Mouse (Mus musculus) thymus, adult 2 months (tissue): Measurements from ENCODE around the gene Zfp513. TPM values are rescaled to one million over a fixed set of nuclear protein-coding genes. Genes with fewer than 3 reads are reported as not detected.
A peak's percentile ranks its signal among the peaks of the same experiment; 100 is the strongest.

Source experiments
- DNase-seq: peaks from one replicate; pipeline ENCODE4 v3.0.0; 2021
- H3K27ac ChIP-seq: fragments of 200-500 bp; 2 replicates; pipeline ENCODE4 v1.5.1; 2012; ENCODE audit warnings: low read length, control low read depth; ENCODE audit not compliant: control insufficient read depth, insufficient read depth
- H3K27me3 ChIP-seq: fragments of 200-500 bp; 2 replicates; pipeline ENCODE4 v1.6.1; 2012; ENCODE audit warnings: mild to moderate bottlenecking, low read length, moderate library complexity, mixed read lengths; ENCODE audit not compliant: control insufficient read depth, insufficient read depth
- H3K36me3 ChIP-seq: fragments of 200-500 bp; 2 replicates; pipeline ENCODE4 v1.6.1; 2012; ENCODE audit warnings: mild to moderate bottlenecking, low read length, moderate library complexity; ENCODE audit not compliant: control insufficient read depth, insufficient read depth
- H3K4me1 ChIP-seq: fragments of 200-500 bp; replicated peaks from 2 replicates; pipeline ENCODE4 v1.6.1; 2012; ENCODE audit warnings: low read length; ENCODE audit not compliant: control insufficient read depth, insufficient read depth
- H3K4me3 ChIP-seq: fragments of 200-500 bp; 2 replicates; pipeline ENCODE4 v1.5.1; 2012; ENCODE audit warnings: mild to moderate bottlenecking, low read length, control low read depth, moderate library complexity; ENCODE audit not compliant: control insufficient read depth, insufficient read depth
- CTCF ChIP-seq: fragments of 200-500 bp; IDR thresholded peaks from 2 replicates; pipeline ENCODE4 v1.5.1; 2012; ENCODE audit warnings: mild to moderate bottlenecking, control low read depth, low read length, moderate library complexity, borderline replicate concordance; ENCODE audit not compliant: control insufficient read depth, poor library complexity, insufficient read depth; ENCODE audit errors: extremely low read depth
- POLR2A ChIP-seq: fragments of 200-500 bp; IDR thresholded peaks from 2 replicates; pipeline ENCODE4 v1.6.1; 2012; ENCODE audit warnings: mild to moderate bottlenecking, low read length, control low read depth, moderate library complexity; ENCODE audit not compliant: control insufficient read depth, poor library complexity, insufficient read depth; ENCODE audit errors: extremely low read depth
- WGBS: fragments of 180-500 bp; shearing (Covaris S2); methylation state at CpG from one replicate; pipeline ENCODE4 v1.1.7; 2018; 5-methylcytosine and 5-hydroxymethylcytosine counted together
- polyA plus RNA-seq: library from polyadenylated mRNA; depleted of rRNA; stranded (reverse); fragments of >200 nt; gene quantifications from 2 replicates; pipeline ENCODE4 v1.2.3, GENCODE M21; 2012

The Zfp513 gene
- polyA plus RNA-seq, 1 experiment: 88.5 TPM

DNA sequence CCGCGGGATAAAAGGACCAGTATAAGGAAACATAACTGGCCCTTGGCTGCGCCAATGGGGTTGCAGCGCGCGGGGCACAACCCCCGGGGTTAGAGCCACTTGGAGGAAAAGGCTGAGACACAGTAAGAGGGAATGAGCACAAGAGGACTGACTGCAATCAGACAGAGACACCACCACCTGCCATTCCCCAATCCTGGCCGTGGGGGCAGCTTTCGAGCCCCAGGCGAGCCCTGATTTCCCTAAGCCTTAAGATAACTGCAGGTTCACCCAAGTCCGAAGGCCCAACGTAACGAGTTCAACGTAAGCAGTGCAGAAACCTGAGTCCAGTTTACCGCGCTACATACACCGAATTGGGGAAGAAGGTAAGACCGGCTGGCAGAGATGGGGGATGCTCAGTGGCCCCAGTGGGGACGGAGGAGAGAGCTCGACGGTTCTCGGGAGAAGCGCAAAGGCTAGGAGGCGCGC lies 22.8 kb downstream of the Zfp513 start:
- H3K27ac ChIP-seq: peak overlapping the region; percentile 96
- under 1% methylated on average over 25 of the region's 25 CpGs for WGBS
- H3K4me3 ChIP-seq: peak overlapping the region; percentile 85
- no peaks in the 10 kb centered on the region for H3K27me3 ChIP-seq
- peaks cover 4% of the 10 kb centered on the region for H3K4me1 ChIP-seq
- peaks cover under 1% of the 10 kb centered on the region; the same call in 1 of the 2 replicates for H3K36me3 ChIP-seq
- TF ChIP-seq CTCF (no peak), POLR2A (no peak)
- DNase-seq: no peak

DNA sequence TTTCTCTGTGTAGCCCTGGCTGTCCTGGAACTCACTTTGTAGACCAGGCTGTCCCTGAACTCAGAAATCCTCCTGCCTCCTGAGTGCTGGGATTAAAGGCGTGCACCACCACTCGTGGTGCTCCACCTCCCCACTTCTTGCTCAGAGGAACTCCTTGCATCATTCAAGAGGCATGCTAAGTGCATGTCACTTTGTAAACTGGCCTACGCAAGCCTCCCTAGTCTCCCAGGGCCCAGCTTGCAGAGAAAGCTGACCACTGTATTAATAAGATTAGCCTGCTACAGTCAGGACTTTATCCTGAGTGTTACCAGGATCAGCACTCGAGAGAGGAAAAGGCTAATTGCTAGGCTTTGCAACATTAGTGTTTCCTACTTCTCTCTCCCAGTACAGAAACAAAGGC lies 33.5 kb downstream of the Zfp513 start:
- Histone ChIP-seq H3K27me3 (no peaks in the 10 kb centered on the region), H3K4me1 (no peaks in the 10 kb centered on the region), H3K4me3 (no peak overlapping the region), H3K27ac (no peak overlapping the region), H3K36me3 (peaks cover 96% of the 10 kb centered on the region)
- TF ChIP-seq CTCF: no peak
- no peak for TF ChIP-seq POLR2A
- 98% methylated on average over 4 of the region's 4 CpGs for WGBS
- no peak for DNase-seq

DNA sequence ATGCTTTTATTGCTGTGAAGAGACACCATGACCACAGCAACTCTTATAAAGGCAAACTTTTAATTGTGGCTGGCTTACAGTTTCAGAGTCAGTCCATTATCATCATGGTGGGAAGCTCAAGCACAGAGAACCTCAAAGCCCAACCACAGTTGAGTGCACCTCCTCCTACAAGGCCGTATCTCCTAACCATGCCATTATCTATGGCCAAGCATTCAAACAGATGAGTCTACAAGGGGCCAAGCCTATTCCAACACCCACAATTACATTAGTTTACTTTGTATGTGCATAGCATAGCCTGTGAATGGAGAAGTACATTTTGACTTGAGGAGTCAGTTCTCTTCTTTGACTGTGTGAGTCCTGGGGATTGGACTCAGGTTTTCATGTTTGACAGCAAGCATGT lies 37.2 kb downstream of the Zfp513 start:
- Histone ChIP-seq H3K4me1 (no peaks in the 10 kb centered on the region), H3K27ac (no peak overlapping the region), H3K27me3 (no peaks in the 10 kb centered on the region), H3K4me3 (no peak overlapping the region), H3K36me3 (peaks cover 77% of the 10 kb centered on the region)
- no peak for TF ChIP-seq CTCF
- no peak for TF ChIP-seq POLR2A
- no peak for DNase-seq
- WGBS: 98% methylated on average over 1 of the region's 1 CpGs

DNA sequence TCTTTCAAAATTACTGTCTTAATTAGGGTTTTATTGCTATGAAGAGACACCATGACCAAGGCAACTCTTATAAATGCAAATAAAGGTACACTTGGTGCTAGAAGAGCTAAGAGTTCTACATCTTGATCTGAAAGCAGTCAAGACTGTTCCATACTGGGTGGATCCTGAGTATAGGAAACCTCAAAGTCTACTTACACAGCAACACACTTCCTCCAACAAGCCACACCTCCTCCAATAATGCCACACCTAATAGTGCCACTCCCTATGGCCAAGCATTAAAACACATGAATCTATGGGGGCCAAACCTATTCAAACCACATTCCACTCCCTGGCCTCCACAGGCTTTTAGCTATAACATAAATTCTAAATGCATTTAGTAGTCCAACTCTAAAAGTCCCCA lies 39.6 kb downstream of the Zfp513 start:
- no peak overlapping the region for H3K27ac ChIP-seq
- DNase-seq: no peak
- H3K36me3 ChIP-seq: peaks cover 76% of the 10 kb centered on the region
- no peaks in the 10 kb centered on the region for H3K27me3 ChIP-seq
- no peaks in the 10 kb centered on the region for H3K4me1 ChIP-seq
- H3K4me3 ChIP-seq: no peak overlapping the region
- TF ChIP-seq POLR2A: no peak
- no peak for TF ChIP-seq CTCF

DNA sequence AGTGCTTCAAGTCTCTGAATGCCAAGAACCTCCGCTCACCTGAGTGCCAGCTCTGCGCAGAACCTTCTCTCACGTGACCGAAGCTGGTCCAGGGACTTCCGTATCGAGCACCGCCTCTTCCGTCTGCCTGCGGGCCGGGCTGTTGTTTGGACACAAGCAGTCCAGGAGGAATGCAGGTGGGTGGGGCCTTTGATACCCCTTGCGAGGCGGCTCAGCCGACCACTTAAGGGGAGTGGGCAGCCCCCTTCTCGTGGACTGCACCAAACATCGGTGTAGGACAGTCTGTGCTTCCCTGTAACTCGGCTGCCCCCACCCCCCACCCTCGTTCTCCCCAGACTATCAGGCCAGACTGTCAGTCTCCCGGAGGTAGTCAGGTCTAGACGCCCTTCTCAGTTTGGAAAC lies 48.0 kb downstream of the Zfp513 start, which contains the start of gene Mpv17:
Mpv17 (minus strand) TSS at position 100 of the 402 bp plus-strand sequence.
- 0 out of 2 replicates have a peak within 1 kb of the TSS, but pooled peaks have one; percentile 16 for H3K27ac ChIP-seq

DNA sequence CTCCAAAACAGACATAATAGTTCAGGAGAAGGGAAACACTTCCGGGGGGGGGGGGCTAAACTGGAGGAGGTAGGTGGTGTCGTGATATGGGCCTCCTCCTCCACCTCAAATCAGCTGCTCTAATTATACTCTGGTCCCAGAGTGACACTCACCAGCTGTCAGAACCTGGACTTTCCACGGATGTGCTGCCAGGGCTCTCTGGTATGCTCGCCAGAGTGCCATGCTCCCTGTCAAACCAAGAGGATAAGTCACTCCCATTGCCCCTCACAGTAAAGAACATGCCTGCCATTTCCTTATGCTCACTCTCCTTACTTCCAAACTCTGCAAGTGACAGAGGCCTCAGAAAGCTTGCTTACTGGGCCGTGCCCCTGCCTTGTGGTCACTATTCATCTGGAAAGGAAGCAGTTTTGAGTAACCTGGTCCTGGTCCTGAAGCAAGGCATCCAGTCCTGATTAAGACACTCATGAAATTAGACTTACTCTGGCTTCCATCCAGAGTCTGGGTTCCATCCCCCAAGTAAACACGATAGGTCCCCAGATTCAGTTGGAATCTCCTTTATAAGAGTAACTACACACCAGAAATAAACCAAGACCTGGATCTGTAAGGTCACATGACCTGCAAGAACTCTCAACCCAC lies 48.5 kb downstream of the Zfp513 start:
- Histone ChIP-seq H3K4me1 (peaks cover 8% of the 10 kb centered on the region), H3K27me3 (no peaks in the 10 kb centered on the region), H3K27ac (no peak overlapping the region), H3K4me3 (peak overlapping the region; percentile 91), H3K36me3 (peaks cover 19% of the 10 kb centered on the region)
- TF ChIP-seq POLR2A (no peak), CTCF (no peak)
- 43% methylated on average over 6 of the region's 6 CpGs for WGBS
- DNase-seq: peak; percentile 11

More for the DNA sequence above, 48.0 kb downstream of the Zfp513 start, which contains the start of gene Mpv17:
- Histone ChIP-seq H3K4me3 (peak within 1 kb of the TSS; percentile 91), H3K27me3 (no peaks in the 10 kb centered on the region), H3K4me1 (peaks cover 8% of the 10 kb centered on the region), H3K36me3 (peaks cover 24% of the 10 kb centered on the region)
- DNase-seq: peak; percentile 71
- TF ChIP-seq CTCF (no peak), POLR2A (peak; percentile 58)
- WGBS: under 1% methylated on average over 19 of the region's 19 CpGs
